Mouse (Mus musculus) ES-E14 (cell line): Measurements from ENCODE around the gene Morn1. TPM values are rescaled to one million over a fixed set of nuclear protein-coding genes. Genes with fewer than 3 reads are reported as not detected.

Experiments
- DNase-seq: peaks from one replicate; pipeline ENCODE4 v3.0.0-alpha.2; 2013; ENCODE audit warnings: low read depth, low spot score
- H3K27ac ChIP-seq: 2 replicates; pipeline ENCODE4 v1.5.1; 2012; ENCODE audit warnings: low read depth, mild to moderate bottlenecking, low read length, moderate library complexity, mixed read lengths; ENCODE audit not compliant: poor library complexity, insufficient read depth, severe bottlenecking
- H3K36me3 ChIP-seq: 2 replicates; pipeline ENCODE4 v1.6.1; 2012; ENCODE audit warnings: mild to moderate bottlenecking, low read length, moderate library complexity, mixed read lengths; ENCODE audit not compliant: control insufficient read depth, poor library complexity, insufficient read depth, severe bottlenecking
- H3K4me1 ChIP-seq, 2 experiments: fragments of 150-350 bp in 1 of 2; sonication (generic) in 1 of 2; 2 replicates each; pipeline ENCODE4 v1.6.1; 2012; ENCODE audit warnings: low read length in 2 of 2, mild to moderate bottlenecking in 1 of 2, mixed read lengths in 1 of 2; ENCODE audit not compliant: control insufficient read depth in 2 of 2, insufficient read depth in 2 of 2, poor library complexity in 1 of 2
- H3K4me3 ChIP-seq, 2 experiments: fragments of 150-350 bp in 1 of 2; sonication (generic) in 1 of 2; 2 replicates each; pipeline ENCODE4 v1.5.1; 2012; ENCODE audit warnings: low read length in 2 of 2, low read depth in 1 of 2, mild to moderate bottlenecking in 1 of 2, mixed read lengths in 1 of 2; ENCODE audit not compliant: insufficient read depth in 1 of 2, poor library complexity in 1 of 2, severe bottlenecking in 1 of 2
- H3K9ac ChIP-seq: 2 replicates; pipeline ENCODE4 v1.6.1; 2012; ENCODE audit warnings: low read depth, mild to moderate bottlenecking, low read length, mixed read lengths; ENCODE audit not compliant: poor library complexity, insufficient read depth, severe bottlenecking
- H3K9me3 ChIP-seq: fragments of 150-350 bp; sonication (generic); 2 replicates; pipeline ENCODE4 v1.6.1; 2012; ENCODE audit warnings: low read depth, mild to moderate bottlenecking, low read length; ENCODE audit not compliant: control insufficient read depth, insufficient read depth
- CHD2 ChIP-seq: IDR thresholded peaks from 2 replicates; pipeline ENCODE4 v1.6.1; 2014; ENCODE audit warnings: mild to moderate bottlenecking, low read depth, low read length, inconsistent platforms
- HCFC1 ChIP-seq: IDR thresholded peaks from 2 replicates; pipeline ENCODE4 v1.6.1; 2012; ENCODE audit warnings: low read length, inconsistent platforms, borderline replicate concordance; ENCODE audit not compliant: insufficient read depth
- MAFK ChIP-seq: IDR thresholded peaks from 2 replicates; pipeline ENCODE4 v1.6.1; 2014; ENCODE audit warnings: mild to moderate bottlenecking, low read depth, low read length, inconsistent platforms; ENCODE audit not compliant: insufficient read depth
- ZC3H11A ChIP-seq: IDR thresholded peaks from 2 replicates; pipeline ENCODE4 v1.6.1; 2012; ENCODE audit warnings: low read depth, mild to moderate bottlenecking, inconsistent platforms, low read length, borderline replicate concordance
- ZNF384 ChIP-seq: IDR thresholded peaks from 2 replicates; pipeline ENCODE4 v1.6.1; 2012; ENCODE audit warnings: low read depth, low read length, inconsistent platforms
- in situ Hi-C, 2 experiments: fragments of 600-800 bp; cut with MboI; formaldehyde crosslinking; loops; one replicate each; pipeline ENCODE4 v1.15.1; 2025; ENCODE audit warnings: low sequenced_read_pairs in 2 of 2, inconsistent platforms in 1 of 2; ENCODE audit not compliant: unreplicated experiment in 2 of 2
- total RNA-seq: library from RNA; depleted of rRNA; stranded (reverse); fragments of 300-350 nt; gene quantifications from 2 replicates; pipeline ENCODE4 v1.2.3, GENCODE M21; 2012

The Morn1 gene
- total RNA-seq, 1 experiment: 3.4 TPM

- no peak for TF ChIP-seq ZC3H11A
- no peak for TF ChIP-seq CHD2
- no peak for TF ChIP-seq ZNF384
- no peak for TF ChIP-seq MAFK
- no peak for TF ChIP-seq HCFC1
- no peak for DNase-seq
- Histone ChIP-seq H3K4me1 (peaks cover 0 to 7% of the 10 kb centered on the region in 2 experiments; a peak in 1 of 4 replicates), H3K9me3 (no peaks in the 10 kb centered on the region), H3K36me3 (no peaks in the 10 kb centered on the region), H3K9ac (no peak overlapping the region), H3K4me3 (no peak overlapping the region), H3K27ac (no peak overlapping the region)
- in situ Hi-C loops: no loop called here
Measured at GRCm38 (mm10) chr4:155138451-155138850, 52.1 kb downstream of the Morn1 start.

DNA sequence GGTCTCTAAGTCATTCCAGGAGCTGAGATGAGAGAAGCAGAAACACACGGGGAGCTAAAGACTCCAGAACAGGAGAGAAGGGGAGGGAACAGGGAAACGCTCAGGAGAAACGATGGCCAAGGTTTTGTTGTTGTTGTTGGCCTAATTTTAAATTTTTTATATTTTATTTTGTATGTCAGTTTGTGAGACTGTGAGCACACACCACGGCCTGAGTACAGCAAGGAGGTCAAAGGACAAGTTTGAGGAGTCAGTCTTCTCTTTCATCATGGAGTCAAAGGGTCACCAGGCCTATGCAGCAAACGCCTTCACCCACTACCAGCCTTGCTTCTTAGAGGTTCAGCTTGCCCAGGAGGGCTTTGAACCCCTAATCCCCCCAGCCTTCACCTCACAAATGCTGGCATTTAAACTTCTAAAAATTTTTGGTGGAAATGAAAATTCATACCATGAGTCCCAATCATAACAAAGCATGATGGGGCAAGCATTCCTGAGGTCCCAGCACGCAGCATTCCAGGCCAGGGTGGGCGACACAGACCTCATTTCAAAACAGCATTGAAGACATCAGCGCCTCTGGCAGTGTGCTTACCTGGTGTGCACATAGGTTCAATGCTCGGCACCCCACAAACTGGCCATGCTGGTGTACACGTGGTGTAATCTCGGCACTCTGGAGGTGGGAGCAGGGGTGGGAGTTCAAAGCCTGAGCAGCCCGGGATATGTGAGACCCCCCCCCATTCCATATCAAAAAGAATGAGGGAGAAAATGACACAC, 53.1 kb downstream of the Morn1 start:
- in situ Hi-C loops: no loop called here
- TF ChIP-seq CHD2: no peak
- TF ChIP-seq ZNF384: no peak
- no peak for TF ChIP-seq ZC3H11A
- no peak for TF ChIP-seq HCFC1
- TF ChIP-seq MAFK: no peak
- Histone ChIP-seq H3K9ac (no peak overlapping the region), H3K9me3 (no peaks in the 10 kb centered on the region), H3K36me3 (no peaks in the 10 kb centered on the region), H3K4me1 (peaks cover 0 to 7% of the 10 kb centered on the region in 2 experiments; a peak in 1 of 4 replicates), H3K4me3 (no peak overlapping the region), H3K27ac (no peak overlapping the region)
- no peak for DNase-seq

- in situ Hi-C loops: no loop called here
- Histone ChIP-seq H3K27ac (no peak overlapping the region), H3K4me1 (peaks cover 0 to 5% of the 10 kb centered on the region in 2 experiments; a peak in 1 of 4 replicates), H3K36me3 (no peaks in the 10 kb centered on the region), H3K4me3 (no peak overlapping the region), H3K9me3 (no peaks in the 10 kb centered on the region), H3K9ac (no peak overlapping the region)
- no peak for DNase-seq
- TF ChIP-seq MAFK (no peak), CHD2 (no peak), HCFC1 (no peak), ZC3H11A (no peak), ZNF384 (no peak)
Measured at GRCm38 (mm10) chr4:155140150-155140549, 53.8 kb downstream of the Morn1 start.

- H3K9me3 ChIP-seq: no peaks in the 10 kb centered on the region
- no peak overlapping the region for H3K9ac ChIP-seq
- no peak overlapping the region for H3K27ac ChIP-seq
- TF ChIP-seq ZNF384 (no peak), MAFK (no peak), HCFC1 (no peak), CHD2 (no peak), ZC3H11A (no peak)
- H3K4me1 ChIP-seq: peaks cover 0 to 2% of the 10 kb centered on the region in 2 experiments; a peak in 1 of 4 replicates
- no peak overlapping the region for H3K4me3 ChIP-seq
- no peak for DNase-seq
- H3K36me3 ChIP-seq: no peaks in the 10 kb centered on the region
- in situ Hi-C loops: no loop called here
Measured at GRCm38 (mm10) chr4:155140795-155141265, 54.5 kb downstream of the Morn1 start.
